Mouse (Mus musculus): ENCODE results near the gene Rcc1. TPM values are rescaled to one million over a fixed set of nuclear protein-coding genes. Genes with fewer than 3 reads are reported as not detected.
"Not testable (repeated sequence)": the region's sequence is repeated elsewhere in the genome, so short reads cannot be mapped to it uniquely, and the experiment has no call there.

Rcc1 gene
- polyA plus RNA-seq, 1 experiment from 2014 or later, result 45.3 TPM

- no peak for ATAC-seq (ENCODE audit: insufficient number of reproducible peaks, insufficient read depth, low FRiP score, low read depth)
- peaks cover 14% of the 10 kb centered on the region for H3K36me3 ChIP-seq (ENCODE audit: control insufficient read depth, insufficient read depth, low read length)
- no peak overlapping the region for H3K4me2 ChIP-seq (replicated peaks; ENCODE audit: low read depth, low read length)
- H3K27ac ChIP-seq (ENCODE audit: low read length), result no peak overlapping the region
- whole genome bisulfite sequencing, result 77% methylated on average over 6 of the region's 6 CpGs
- no peak overlapping the region for H3K9ac ChIP-seq (replicated peaks; ENCODE audit: low read depth, low read length)
- H3K4me1 ChIP-seq (ENCODE audit: control insufficient read depth, insufficient read depth, low read length), result 0 out of 2 replicates have a peak, but pooled peaks cover 10% of the 10 kb centered on the region
- no peak overlapping the region for H3K4me3 ChIP-seq (ENCODE audit: low read depth, low read length)
- H3K9me3 ChIP-seq (ENCODE audit: control insufficient read depth, low read depth, low read length), result no peaks in the 10 kb centered on the region
- no peaks in the 10 kb centered on the region for H3K27me3 ChIP-seq (ENCODE audit: control insufficient read depth, insufficient read depth, low read length)
Observed at GRCm38 (mm10) chr4:132306004-132306403, 47.4 kb downstream of the Rcc1 start.

GRCm38 (mm10) chr4:132305276-132305675 is 48.1 kb downstream of the Rcc1 start:
- Histone ChIP-seq H3K36me3 (ENCODE audit: control insufficient read depth, insufficient read depth, low read length) (peaks cover 7% of the 10 kb centered on the region), H3K27ac (ENCODE audit: low read length) (no peak overlapping the region), H3K4me1 (ENCODE audit: control insufficient read depth, insufficient read depth, low read length) (0 out of 2 replicates have a peak, but pooled peaks cover 8% of the 10 kb centered on the region), H3K9ac (replicated peaks; ENCODE audit: low read depth, low read length) (no peak overlapping the region), H3K27me3 (ENCODE audit: control insufficient read depth, insufficient read depth, low read length) (no peaks in the 10 kb centered on the region), H3K4me2 (replicated peaks; ENCODE audit: low read depth, low read length) (no peak overlapping the region), H3K4me3 (ENCODE audit: low read depth, low read length) (no peak overlapping the region), H3K9me3 (ENCODE audit: control insufficient read depth, low read depth, low read length) (no peaks in the 10 kb centered on the region)
- 75% methylated on average over 8 of the region's 8 CpGs for WGBS
- no peak for ATAC-seq (ENCODE audit: insufficient number of reproducible peaks, insufficient read depth, low FRiP score, low read depth)

- H3K27me3 ChIP-seq (ENCODE audit: control insufficient read depth, insufficient read depth, low read length); ATAC-seq (ENCODE audit: insufficient number of reproducible peaks, insufficient read depth, low FRiP score, low read depth); H3K4me1 ChIP-seq (ENCODE audit: control insufficient read depth, insufficient read depth, low read length); H3K36me3 ChIP-seq (ENCODE audit: control insufficient read depth, insufficient read depth, low read length); H3K27ac ChIP-seq (ENCODE audit: low read length); H3K9me3 ChIP-seq (ENCODE audit: control insufficient read depth, low read depth, low read length); H3K9ac ChIP-seq (replicated peaks; ENCODE audit: low read depth, low read length): not testable (repeated sequence)
- H3K4me3 ChIP-seq (ENCODE audit: low read depth, low read length), result peak overlapping the region; percentile 38
- 39% methylated on average over 6 of the region's 6 CpGs for WGBS
- peak overlapping the region; percentile 70 for H3K4me2 ChIP-seq (replicated peaks; ENCODE audit: low read depth, low read length)
Observed at GRCm38 (mm10) chr4:132303484-132303883, 49.9 kb downstream of the Rcc1 start.

GRCm38 (mm10) chr4:132302939-132303479 is 50.4 kb downstream of the Rcc1 start, which contains the start of gene Rab42:
Rab42 (minus strand) TSS chr4:132303385.
- H3K4me2 ChIP-seq (replicated peaks; ENCODE audit: low read depth, low read length), result peak within 1 kb of the TSS; percentile 70
- no peaks in the 10 kb centered on the region for H3K9me3 ChIP-seq (ENCODE audit: control insufficient read depth, low read depth, low read length)
- H3K27me3 ChIP-seq (ENCODE audit: control insufficient read depth, insufficient read depth, low read length), result no peaks in the 10 kb centered on the region
- peak within 1 kb of the TSS; percentile 38 for H3K4me3 ChIP-seq (ENCODE audit: low read depth, low read length)
- peak; percentile 71 for ATAC-seq (ENCODE audit: insufficient number of reproducible peaks, insufficient read depth, low FRiP score, low read depth)
- H3K27ac ChIP-seq (ENCODE audit: low read length), result no peak within 1 kb of the TSS
- 0 out of 2 replicates have a peak, but pooled peaks cover 6% of the 10 kb centered on the region for H3K4me1 ChIP-seq (ENCODE audit: control insufficient read depth, insufficient read depth, low read length)
- 2% methylated on average over 31 of the region's 31 CpGs for WGBS
- no peaks in the 10 kb centered on the region for H3K36me3 ChIP-seq (ENCODE audit: control insufficient read depth, insufficient read depth, low read length)
- peak within 1 kb of the TSS; percentile 50; the same call in 1 of the 2 replicates for H3K9ac ChIP-seq (replicated peaks; ENCODE audit: low read depth, low read length)

DNA sequence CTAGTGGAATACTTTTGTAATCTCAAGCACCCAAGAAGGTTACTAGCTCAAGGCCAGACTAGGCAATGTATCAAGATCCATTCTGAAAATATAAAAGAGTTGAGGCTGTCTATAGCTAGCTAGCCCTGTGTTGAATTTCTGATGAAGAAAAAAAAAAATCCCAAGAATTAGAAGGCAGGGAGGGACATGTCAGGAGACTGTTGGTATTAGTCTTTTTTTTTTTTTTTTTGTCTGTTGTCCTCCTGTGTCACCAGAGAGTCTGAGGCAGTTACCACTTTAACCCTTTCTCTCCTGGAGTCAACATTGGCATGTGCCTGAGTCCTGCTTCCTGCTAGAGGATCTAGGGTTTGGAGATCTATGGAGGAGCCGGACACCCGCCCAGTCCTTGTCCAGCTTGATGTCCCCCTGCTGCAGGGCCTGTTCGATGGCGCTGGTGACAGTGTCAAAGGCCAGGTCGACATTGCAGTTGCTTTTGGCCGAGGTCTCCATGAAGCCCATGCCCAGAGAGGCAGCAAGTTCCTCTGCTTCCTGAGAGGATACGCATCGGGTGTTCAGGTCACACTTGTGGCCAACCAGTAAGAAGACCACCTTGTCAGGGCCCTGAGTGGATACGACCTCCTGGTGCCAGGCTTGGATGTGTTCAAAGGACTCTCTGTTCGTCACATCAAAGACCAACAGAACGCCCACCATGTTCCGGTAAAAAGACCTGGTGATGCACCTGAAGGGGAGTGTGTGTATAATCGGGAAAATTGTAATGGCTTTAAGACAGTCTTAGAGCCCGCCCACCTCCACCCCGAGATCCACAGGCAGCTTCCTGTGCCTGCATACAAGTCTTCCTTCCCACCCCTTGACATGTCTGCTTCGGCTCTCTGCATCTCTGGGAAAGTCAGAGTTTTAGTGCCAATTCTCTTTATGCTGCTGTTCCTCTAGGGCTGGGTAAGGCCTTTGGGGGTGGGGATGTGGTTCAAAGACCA is 51.2 kb downstream of the Rcc1 start:
- Histone ChIP-seq H3K27ac (ENCODE audit: low read length) (no peak overlapping the region), H3K4me2 (replicated peaks; ENCODE audit: low read depth, low read length) (peak overlapping the region; percentile 70), H3K9ac (replicated peaks; ENCODE audit: low read depth, low read length) (peak overlapping the region; percentile 50; the same call in 1 of the 2 replicates), H3K36me3 (ENCODE audit: control insufficient read depth, insufficient read depth, low read length) (no peaks in the 10 kb centered on the region), H3K4me1 (ENCODE audit: control insufficient read depth, insufficient read depth, low read length) (0 out of 2 replicates have a peak, but pooled peaks cover 6% of the 10 kb centered on the region), H3K27me3 (ENCODE audit: control insufficient read depth, insufficient read depth, low read length) (no peaks in the 10 kb centered on the region), H3K9me3 (ENCODE audit: control insufficient read depth, low read depth, low read length) (no peaks in the 10 kb centered on the region), H3K4me3 (ENCODE audit: low read depth, low read length) (peak overlapping the region; percentile 38)
- no peak for ATAC-seq (ENCODE audit: insufficient number of reproducible peaks, insufficient read depth, low FRiP score, low read depth)
- 65% methylated on average over 16 of the region's 16 CpGs for WGBS

DNA sequence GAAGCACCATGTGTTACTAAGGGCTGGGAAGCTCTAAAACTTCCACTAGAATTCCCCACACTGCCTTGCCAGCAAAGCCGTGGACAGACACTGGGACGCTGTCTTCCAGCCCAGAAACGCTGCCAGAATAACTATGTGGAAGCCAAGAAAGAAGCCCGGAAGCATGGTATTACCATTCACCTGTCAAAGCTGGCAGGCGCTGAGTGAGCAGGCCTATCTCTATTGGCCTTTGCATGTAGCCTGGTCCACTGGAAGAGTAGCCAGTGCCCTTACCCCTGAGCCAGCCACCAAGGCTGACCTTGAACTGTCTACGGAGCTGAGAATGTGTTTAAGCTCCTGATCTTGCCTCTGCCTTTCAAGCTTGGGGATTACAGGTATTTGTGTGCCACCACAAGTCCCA is 51.9 kb downstream of the Rcc1 start:
- no peak for ATAC-seq (ENCODE audit: insufficient number of reproducible peaks, insufficient read depth, low FRiP score, low read depth)
- Histone ChIP-seq H3K27me3 (ENCODE audit: control insufficient read depth, insufficient read depth, low read length) (no peaks in the 10 kb centered on the region), H3K36me3 (ENCODE audit: control insufficient read depth, insufficient read depth, low read length) (no peaks in the 10 kb centered on the region), H3K4me1 (ENCODE audit: control insufficient read depth, insufficient read depth, low read length) (0 out of 2 replicates have a peak, but pooled peaks cover 6% of the 10 kb centered on the region), H3K27ac (ENCODE audit: low read length) (no peak overlapping the region), H3K9ac (replicated peaks; ENCODE audit: low read depth, low read length) (no peak overlapping the region), H3K4me3 (ENCODE audit: low read depth, low read length) (no peak overlapping the region), H3K9me3 (ENCODE audit: control insufficient read depth, low read depth, low read length) (no peaks in the 10 kb centered on the region), H3K4me2 (replicated peaks; ENCODE audit: low read depth, low read length) (no peak overlapping the region)
- WGBS, result 87% methylated on average over 6 of the region's 6 CpGs

DNA sequence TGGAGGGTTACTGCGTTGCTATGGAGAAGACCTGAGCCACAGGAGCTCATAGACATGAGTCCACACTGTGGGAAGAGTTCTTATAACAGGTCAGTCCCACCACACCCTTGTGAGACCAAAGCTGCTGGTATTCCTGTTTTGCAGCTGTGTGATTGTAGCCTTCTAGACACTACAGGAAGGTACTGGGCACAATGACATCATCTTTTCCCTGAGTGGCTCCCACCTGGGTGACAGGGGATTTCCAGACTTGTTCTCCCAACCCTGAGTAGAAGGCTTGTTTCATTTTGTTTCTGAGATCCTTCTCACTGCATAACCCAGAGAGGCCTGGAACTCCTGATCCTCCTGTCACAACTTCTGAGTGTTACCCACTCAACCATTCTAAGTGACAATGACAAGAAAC is 53.6 kb downstream of the Rcc1 start:
- WGBS, result 91% methylated on average over 1 of the region's 1 CpGs
- ATAC-seq (ENCODE audit: insufficient number of reproducible peaks, insufficient read depth, low FRiP score, low read depth), result no peak
- Histone ChIP-seq H3K27ac (ENCODE audit: low read length) (no peak overlapping the region), H3K9me3 (ENCODE audit: control insufficient read depth, low read depth, low read length) (no peaks in the 10 kb centered on the region), H3K4me3 (ENCODE audit: low read depth, low read length) (no peak overlapping the region), H3K4me2 (replicated peaks; ENCODE audit: low read depth, low read length) (no peak overlapping the region), H3K36me3 (ENCODE audit: control insufficient read depth, insufficient read depth, low read length) (no peaks in the 10 kb centered on the region), H3K27me3 (ENCODE audit: control insufficient read depth, insufficient read depth, low read length) (no peaks in the 10 kb centered on the region), H3K4me1 (ENCODE audit: control insufficient read depth, insufficient read depth, low read length) (0 out of 2 replicates have a peak, but pooled peaks cover 6% of the 10 kb centered on the region), H3K9ac (replicated peaks; ENCODE audit: low read depth, low read length) (no peak overlapping the region)

GRCm38 (mm10) chr4:132295696-132296390 is 57.6 kb downstream of the Rcc1 start:
- no peak overlapping the region for H3K4me3 ChIP-seq (ENCODE audit: low read depth, low read length)
- no peaks in the 10 kb centered on the region for H3K9me3 ChIP-seq (ENCODE audit: control insufficient read depth, low read depth, low read length)
- H3K4me2 ChIP-seq (replicated peaks; ENCODE audit: low read depth, low read length), result no peak overlapping the region
- no peak for ATAC-seq (ENCODE audit: insufficient number of reproducible peaks, insufficient read depth, low FRiP score, low read depth)
- H3K27me3 ChIP-seq (ENCODE audit: control insufficient read depth, insufficient read depth, low read length), result no peaks in the 10 kb centered on the region
- WGBS, result 46% methylated on average over 8 of the region's 8 CpGs
- H3K27ac ChIP-seq (ENCODE audit: low read length), result no peak overlapping the region
- H3K36me3 ChIP-seq (ENCODE audit: control insufficient read depth, insufficient read depth, low read length), result peaks cover 9% of the 10 kb centered on the region; the same call in 1 of the 2 replicates
- H3K9ac ChIP-seq (replicated peaks; ENCODE audit: low read depth, low read length), result no peak overlapping the region
- no peaks in the 10 kb centered on the region for H3K4me1 ChIP-seq (ENCODE audit: control insufficient read depth, insufficient read depth, low read length)

All from stomach, embryonic 14.5 days (tissue).